Mouse (Mus musculus): ENCODE results near the gene D13Ertd608e. TPM values are rescaled to one million over a fixed set of nuclear protein-coding genes. Genes with fewer than 3 reads are reported as not detected.

The D13Ertd608e gene
- total RNA-seq, 2 experiments from 2014 or later: not detected

Other genes with a start within 250 kb of the D13Ertd608e start
- gene Ccl28, start 212.2 kb upstream of the D13Ertd608e start, total RNA-seq (2021): under 1 TPM; 0.19 to 0.33 TPM
- gene Hmgcs1, start 145.6 kb upstream of the D13Ertd608e start, total RNA-seq (2021): 100 to 1,000 TPM; 226 to 399 TPM
- gene Nim1k, start 80.1 kb upstream of the D13Ertd608e start, total RNA-seq (2021): 1 to 10 TPM; 1.2 to 1.6 TPM
- 10 to 100 TPM; 38.3 to 39.2 TPM for gene Zfp131, start 45.1 kb upstream of the D13Ertd608e start, total RNA-seq (2021)
- gene AF067063, start 5.8 kb upstream of the D13Ertd608e start, total RNA-seq (2021): not detected
- gene Tcstv1, start 58.8 kb downstream of the D13Ertd608e start, total RNA-seq (2021): not detected
- gene Gm21761, start 93.3 kb downstream of the D13Ertd608e start, total RNA-seq (2021): not detected
- gene B020031M17Rik, start 114.8 kb downstream of the D13Ertd608e start, total RNA-seq (2021): not detected
- not detected for gene Gm36079, start 191.0 kb downstream of the D13Ertd608e start, total RNA-seq (2021)
- under 1 TPM in 1 of 2 experiments, not detected in 1; 0.58 TPM for gene Gm21188, start 216.2 kb downstream of the D13Ertd608e start, total RNA-seq (2021)